Mouse (Mus musculus) hindbrain, embryonic 14.5 days (tissue): ENCODE measurements around the gene Sema4g. TPM values are rescaled to one million over a fixed set of nuclear protein-coding genes. Genes with fewer than 3 reads are reported as not detected.

ENCODE experiments used
- ATAC-seq: fragments of 200-750 bp; cut with Nextera tagmentation; 2 replicates; pipeline ENCODE4 v1.8.0; 2017; ENCODE audit warnings: moderate number of reproducible peaks, mild to moderate bottlenecking, moderate TSS enrichment, moderate library complexity; ENCODE audit not compliant: low FRiP score
- DNase-seq: peaks from one replicate; pipeline ENCODE4 v3.0.0-alpha.2; 2015; ENCODE audit warnings: low spot score
- H3K27ac ChIP-seq: fragments of 300-500 bp; sonication (generic); 2 replicates; pipeline ENCODE4 v1.5.1; 2014; ENCODE audit warnings: mild to moderate bottlenecking, moderate library complexity
- H3K27me3 ChIP-seq: fragments of 300-500 bp; sonication (generic); 2 replicates; pipeline ENCODE4 v1.6.1; 2014; ENCODE audit warnings: mild to moderate bottlenecking, low read length, mixed read lengths; ENCODE audit not compliant: control insufficient read depth, insufficient read depth
- H3K36me3 ChIP-seq: fragments of 300-500 bp; sonication (generic); replicated peaks from 2 replicates; pipeline ENCODE4 v1.6.1; 2014; ENCODE audit not compliant: control insufficient read depth, insufficient read depth
- H3K4me1 ChIP-seq: fragments of 300-500 bp; sonication (generic); replicated peaks from 2 replicates; pipeline ENCODE4 v1.6.1; 2014; ENCODE audit warnings: antibody characterized with exemption, low read length, mixed read lengths; ENCODE audit not compliant: control insufficient read depth, insufficient read depth
- H3K4me2 ChIP-seq: fragments of 300-500 bp; sonication (generic); replicated peaks from 2 replicates; pipeline ENCODE4 v1.6.1; 2014; ENCODE audit warnings: mild to moderate bottlenecking, moderate library complexity
- H3K4me3 ChIP-seq: fragments of 300-500 bp; sonication (generic); replicated peaks from 2 replicates; pipeline ENCODE4 v1.5.1; 2014; ENCODE audit warnings: mild to moderate bottlenecking, low read length
- H3K9ac ChIP-seq: fragments of 300-500 bp; sonication (generic); 2 replicates; pipeline ENCODE4 v1.6.1; 2014
- H3K9me3 ChIP-seq: fragments of 300-500 bp; sonication (generic); 2 replicates; pipeline ENCODE4 v1.6.1; 2016; ENCODE audit warnings: low read length; ENCODE audit not compliant: control insufficient read depth
- WGBS: fragments of 180-500 bp; shearing (Covaris S2); extraction: QIAGEN DNeasy Blood & Tissue Kit; methylation state at CpG from one replicate; pipeline ENCODE4 v1.1.7; 2014; 5-methylcytosine and 5-hydroxymethylcytosine counted together
- polyA plus RNA-seq: library from polyadenylated mRNA; unstranded; fragments of >200 nt; fragmentation: Nextera tagmentation; extraction: Ambion mirVana; gene quantifications from 2 replicates; pipeline ENCODE4 v1.2.1, GENCODE M21; 2014

Sema4g gene
- polyA plus RNA-seq, 1 experiment from 2014 or later = 19.5 TPM

- ATAC-seq = no peak
- H3K9ac ChIP-seq = no peak overlapping the region
- no peak overlapping the region for H3K4me2 ChIP-seq
- 86% methylated on average over 11 of the region's 11 CpGs for WGBS
- H3K4me3 ChIP-seq = no peak overlapping the region
- H3K36me3 ChIP-seq = peaks cover 93% of the 10 kb centered on the region
- H3K4me1 ChIP-seq = no peaks in the 10 kb centered on the region
- no peaks in the 10 kb centered on the region for H3K27me3 ChIP-seq
- H3K9me3 ChIP-seq = no peaks in the 10 kb centered on the region
- no peak overlapping the region for H3K27ac ChIP-seq
- no peak for DNase-seq
These were observed 8.9 kb downstream of the Sema4g start for GRCm38 (mm10) chr19:44997786-44998185.

GRCm38 (mm10) chr19:44999647-45000046 is 10.7 kb downstream of the Sema4g start:
- Histone ChIP-seq H3K9me3 (no peaks in the 10 kb centered on the region), H3K4me1 (no peaks in the 10 kb centered on the region), H3K9ac (no peak overlapping the region), H3K4me2 (no peak overlapping the region), H3K4me3 (no peak overlapping the region), H3K27me3 (no peaks in the 10 kb centered on the region), H3K27ac (no peak overlapping the region), H3K36me3 (peaks cover 92% of the 10 kb centered on the region)
- no peak for DNase-seq
- no peak for ATAC-seq
- 86% methylated on average over 8 of the region's 8 CpGs for WGBS

GRCm38 (mm10) chr19:45002301-45002700 is 13.4 kb downstream of the Sema4g start:
- Histone ChIP-seq H3K36me3 (peaks cover 76% of the 10 kb centered on the region), H3K9ac (no peak overlapping the region), H3K27me3 (no peaks in the 10 kb centered on the region), H3K9me3 (no peaks in the 10 kb centered on the region), H3K4me2 (no peak overlapping the region), H3K4me1 (peaks cover 15% of the 10 kb centered on the region), H3K4me3 (no peak overlapping the region), H3K27ac (no peak overlapping the region)
- DNase-seq (no peak), ATAC-seq (no peak)
- WGBS = 63% methylated on average over 3 of the region's 3 CpGs

GRCm38 (mm10) chr19:45003740-45004516 is 15.0 kb downstream of the Sema4g start:
- no peaks in the 10 kb centered on the region for H3K27me3 ChIP-seq
- no peak overlapping the region for H3K9ac ChIP-seq
- no peak overlapping the region for H3K4me2 ChIP-seq
- ATAC-seq = no peak
- H3K27ac ChIP-seq = no peak overlapping the region
- H3K4me3 ChIP-seq = no peak overlapping the region
- peaks cover 21% of the 10 kb centered on the region for H3K4me1 ChIP-seq
- H3K36me3 ChIP-seq = peaks cover 60% of the 10 kb centered on the region
- no peaks in the 10 kb centered on the region for H3K9me3 ChIP-seq
- 87% methylated on average over 7 of the region's 7 CpGs for WGBS
- no peak for DNase-seq

- H3K36me3 ChIP-seq = peaks cover 55% of the 10 kb centered on the region
- DNase-seq (no peak), ATAC-seq (no peak)
- H3K4me3 ChIP-seq = peak within 1 kb of the TSS; percentile 80
- H3K9ac ChIP-seq = peak within 1 kb of the TSS; percentile 71
- no peaks in the 10 kb centered on the region for H3K27me3 ChIP-seq
- peak within 1 kb of the TSS; percentile 58 for H3K27ac ChIP-seq
- H3K4me1 ChIP-seq = peaks cover 21% of the 10 kb centered on the region
- H3K4me2 ChIP-seq = peak within 1 kb of the TSS; percentile 96
- 12% methylated on average over 16 of the region's 16 CpGs for WGBS
- no peaks in the 10 kb centered on the region for H3K9me3 ChIP-seq
These were observed 16.5 kb downstream of the Sema4g start, which contains the start of gene Twnk for GRCm38 (mm10) chr19:45005444-45005843. Gene Twnk (plus strand): TSS chr19:45005663.

GRCm38 (mm10) chr19:45005957-45006712 is 17.2 kb downstream of the Sema4g start, which contains the start of gene Mrpl43:
Gene Mrpl43 (minus strand): TSS chr19:45006442.
- Histone ChIP-seq H3K27me3 (no peaks in the 10 kb centered on the region), H3K36me3 (peaks cover 55% of the 10 kb centered on the region), H3K9me3 (no peaks in the 10 kb centered on the region), H3K27ac (peak within 1 kb of the TSS; percentile 58), H3K4me2 (peak within 1 kb of the TSS; percentile 96), H3K4me1 (peaks cover 21% of the 10 kb centered on the region), H3K9ac (peak within 1 kb of the TSS; percentile 71), H3K4me3 (peak within 1 kb of the TSS; percentile 80)
- ATAC-seq (peak; percentile 92), DNase-seq (peak; percentile 93)
- WGBS = under 1% methylated on average over 81 of the region's 82 CpGs

GRCm38 (mm10) chr19:45007021-45007420 is 18.1 kb downstream of the Sema4g start:
- Histone ChIP-seq H3K27me3 (no peaks in the 10 kb centered on the region), H3K27ac (peak overlapping the region; percentile 58), H3K9me3 (no peaks in the 10 kb centered on the region), H3K4me3 (peak overlapping the region; percentile 80), H3K4me2 (peak overlapping the region; percentile 96), H3K9ac (peak overlapping the region; percentile 71), H3K36me3 (peaks cover 54% of the 10 kb centered on the region), H3K4me1 (peaks cover 21% of the 10 kb centered on the region)
- WGBS = 44% methylated on average over 17 of the region's 17 CpGs
- ATAC-seq = no peak
- DNase-seq = no peak

GRCm38 (mm10) chr19:45007425-45008191 is 18.7 kb downstream of the Sema4g start:
- Histone ChIP-seq H3K4me1 (peaks cover 21% of the 10 kb centered on the region), H3K9ac (peak overlapping the region; percentile 71), H3K9me3 (no peaks in the 10 kb centered on the region), H3K27me3 (no peaks in the 10 kb centered on the region), H3K36me3 (peaks cover 48% of the 10 kb centered on the region), H3K27ac (no peak overlapping the region), H3K4me2 (peak overlapping the region; percentile 96), H3K4me3 (peak overlapping the region; percentile 80; the same call in 1 of the 2 replicates)
- ATAC-seq (no peak), DNase-seq (no peak)
- WGBS = 93% methylated on average over 20 of the region's 20 CpGs

- no peak overlapping the region for H3K4me3 ChIP-seq
- ATAC-seq = no peak
- H3K27ac ChIP-seq = no peak overlapping the region
- H3K9ac ChIP-seq = no peak overlapping the region
- WGBS = 95% methylated on average over 4 of the region's 4 CpGs
- H3K4me1 ChIP-seq = peaks cover 20% of the 10 kb centered on the region
- no peak for DNase-seq
- no peaks in the 10 kb centered on the region for H3K9me3 ChIP-seq
- H3K27me3 ChIP-seq = no peaks in the 10 kb centered on the region
- H3K4me2 ChIP-seq = no peak overlapping the region
- H3K36me3 ChIP-seq = peaks cover 26% of the 10 kb centered on the region
These were observed 21.7 kb downstream of the Sema4g start for GRCm38 (mm10) chr19:45010646-45011045.
